Mouse (Mus musculus): Measurements from ENCODE around the gene Smarcc2.

GRCm38 (mm10) chr10:128502341-128502740 lies 43.3 kb downstream of the Smarcc2 start:
- TF ChIP-seq POLR2A (IDR thresholded peaks at IDR 0.05; ENCODE audit: low read depth, low read length) (no peak), CTCF (IDR thresholded peaks at IDR 0.05; ENCODE audit: borderline replicate concordance, insufficient read depth, low read length) (no peak)
